Mouse (Mus musculus): Measurements from ENCODE around the gene Nfic. TPM values are rescaled to one million over a fixed set of nuclear protein-coding genes. Genes with fewer than 3 reads are reported as not detected.

The Nfic gene
- polyA plus RNA-seq, 1 experiment from 2014 or later: 8.7 TPM

DNA sequence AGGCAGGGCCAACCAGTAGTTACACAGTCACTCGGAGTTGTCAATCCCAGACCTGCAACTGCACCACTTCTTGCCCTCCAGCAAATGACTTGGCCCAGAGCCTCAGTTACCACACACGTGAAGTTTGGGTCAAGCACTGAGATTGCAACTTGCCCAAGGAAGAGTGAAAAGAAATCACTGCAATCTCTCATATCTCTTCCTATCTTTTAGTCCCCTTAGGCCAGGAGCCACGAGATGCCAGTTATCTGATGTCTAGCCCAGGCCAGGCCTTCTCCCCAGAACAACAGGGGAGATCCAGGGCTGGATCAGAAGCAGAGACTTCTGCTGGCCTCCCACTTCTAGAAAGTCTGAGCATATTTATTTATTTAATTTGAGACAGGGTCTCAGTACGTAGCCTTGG is 99.9 kb downstream of the Nfic start:
- 87% methylated on average over 4 of the region's 4 CpGs for WGBS
- no peak for DNase-seq (ENCODE audit: low spot score)
- no peak overlapping the region for H3K4me3 ChIP-seq
- H3K27ac ChIP-seq (replicated peaks): no peak overlapping the region
- peaks cover 69% of the 10 kb centered on the region for H3K4me1 ChIP-seq
- no peaks in the 10 kb centered on the region for H3K36me3 ChIP-seq
- peaks cover 43% of the 10 kb centered on the region for H3K27me3 ChIP-seq (ENCODE audit: low read depth, poor library complexity, severe bottlenecking)
- no peaks in the 10 kb centered on the region for H3K9me3 ChIP-seq (replicated peaks)

DNA sequence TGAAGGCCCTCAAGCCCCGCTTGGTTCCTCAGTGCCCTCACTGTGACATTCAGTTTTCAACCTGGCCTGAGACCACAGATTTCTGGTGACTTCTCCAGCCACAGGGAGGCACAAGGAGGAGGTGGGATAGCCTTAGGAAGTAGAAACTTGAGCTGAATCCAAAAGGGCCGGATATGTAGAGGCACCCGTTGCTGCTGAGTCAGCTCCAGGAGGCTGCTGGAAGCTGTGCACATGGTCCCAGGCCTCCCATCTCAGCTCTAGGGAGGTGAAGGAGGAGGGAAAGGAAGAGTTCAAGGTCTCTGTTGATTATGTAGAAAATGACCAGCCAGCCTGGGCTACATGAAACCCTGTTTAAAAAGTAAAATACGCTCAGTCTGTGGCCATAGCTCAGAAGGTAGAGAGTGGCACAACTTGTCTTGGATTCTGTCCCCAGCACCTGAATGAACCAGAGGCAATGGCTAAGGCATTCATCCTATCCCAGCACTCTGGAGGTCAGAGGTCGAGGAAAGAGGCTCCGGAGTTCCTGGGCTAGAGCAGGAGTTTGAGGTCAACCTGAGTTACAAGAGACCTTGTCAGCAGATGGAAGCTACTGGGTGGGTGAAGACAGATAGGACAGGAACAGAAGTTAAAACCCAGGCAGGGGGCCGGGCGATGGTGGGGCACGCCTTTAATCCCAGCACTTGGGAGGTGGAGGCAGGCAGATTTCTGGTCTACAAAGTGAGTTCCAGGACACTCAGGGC is 100.5 kb downstream of the Nfic start:
- Histone ChIP-seq H3K27ac (replicated peaks) (no peak overlapping the region; the same call in 1 of the 2 replicates), H3K36me3 (no peaks in the 10 kb centered on the region), H3K9me3 (replicated peaks) (no peaks in the 10 kb centered on the region), H3K4me1 (peaks cover 65% of the 10 kb centered on the region), H3K4me3 (no peak overlapping the region), H3K27me3 (ENCODE audit: low read depth, poor library complexity, severe bottlenecking) (peaks cover 43% of the 10 kb centered on the region)
- no peak for DNase-seq (ENCODE audit: low spot score)
- 57% methylated on average over 9 of the region's 9 CpGs for WGBS

DNA sequence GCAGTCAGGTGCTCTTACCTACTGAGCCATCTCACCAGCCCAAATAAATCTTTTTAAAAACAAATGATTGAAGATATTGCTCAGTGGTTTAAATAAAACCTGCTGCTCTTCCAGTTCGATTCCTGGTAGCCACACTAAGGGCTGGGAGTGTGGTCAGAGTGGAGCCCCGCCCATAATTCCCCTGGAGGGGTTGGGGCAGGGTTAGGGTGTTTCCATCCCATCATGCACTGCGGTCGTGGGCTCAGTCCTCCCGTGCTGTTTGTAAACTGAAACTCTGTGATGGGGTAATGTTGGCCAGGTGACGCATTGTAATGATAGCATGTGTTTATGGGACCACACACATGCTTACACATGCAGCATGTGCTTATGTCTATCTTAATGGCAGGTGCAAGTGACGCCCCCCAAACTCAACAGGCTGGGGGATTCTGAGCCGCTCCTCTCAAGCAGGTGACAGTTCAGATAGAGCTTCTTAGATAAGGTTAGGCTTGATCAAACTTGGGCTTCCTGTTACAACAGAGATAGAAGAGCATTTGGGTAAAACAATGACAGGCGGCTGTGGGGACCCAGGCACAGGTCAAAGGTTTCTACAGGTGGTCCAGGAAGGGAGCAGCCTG is 103.7 kb downstream of the Nfic start:
- no peak for DNase-seq (ENCODE audit: low spot score)
- no peak overlapping the region for H3K4me3 ChIP-seq
- 28% methylated on average over 9 of the region's 9 CpGs for WGBS
- 0 out of 2 replicates have a peak overlapping the region, but pooled peaks have one; percentile 2 for H3K27ac ChIP-seq (replicated peaks)
- peaks cover 48% of the 10 kb centered on the region for H3K27me3 ChIP-seq (ENCODE audit: low read depth, poor library complexity, severe bottlenecking)
- peaks cover 63% of the 10 kb centered on the region for H3K4me1 ChIP-seq
- H3K36me3 ChIP-seq: peaks cover 18% of the 10 kb centered on the region
- no peaks in the 10 kb centered on the region for H3K9me3 ChIP-seq (replicated peaks)

DNA sequence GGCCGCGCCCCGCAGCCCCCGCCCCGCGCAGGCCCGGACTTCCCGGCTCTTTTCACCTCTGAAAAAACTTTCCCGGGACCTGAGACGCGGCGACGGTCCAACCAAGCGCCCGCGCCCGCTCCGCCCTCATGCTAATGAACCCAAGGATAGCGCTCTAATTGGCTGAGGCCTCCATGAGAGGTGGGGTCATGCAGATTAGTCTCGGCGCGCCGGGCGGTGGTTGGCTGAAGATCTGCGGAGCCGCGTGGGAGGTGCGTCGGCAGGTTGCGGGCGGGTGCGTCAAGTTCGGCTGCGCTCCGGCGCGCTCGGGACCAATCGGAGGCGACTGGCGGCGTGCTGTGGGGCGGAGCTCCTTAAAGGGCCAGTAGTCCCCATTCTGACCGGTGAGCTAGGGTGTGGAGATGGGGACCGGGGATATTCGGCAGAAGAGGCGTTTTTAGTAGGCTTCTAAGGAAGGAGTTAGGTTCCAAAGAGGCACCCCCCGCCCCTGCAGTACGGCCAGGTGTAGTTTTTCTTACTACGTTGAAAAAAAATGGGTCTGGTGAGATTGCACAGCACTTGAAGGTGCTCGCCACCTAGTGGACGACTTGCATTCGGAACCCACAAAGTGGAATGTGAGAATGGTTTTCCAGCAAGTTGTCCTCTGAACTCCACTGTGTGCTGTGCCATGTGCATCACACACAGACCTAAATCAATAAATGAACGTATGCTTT is 104.9 kb downstream of the Nfic start, which contains the start of gene Hmg20b:
Gene Hmg20b (minus strand): TSS at position 130 of the 713 bp plus-strand sequence.
- under 1% methylated on average over 54 of the region's 54 CpGs for WGBS
- peak within 1 kb of the TSS; percentile 77 for H3K4me3 ChIP-seq
- no peaks in the 10 kb centered on the region for H3K9me3 ChIP-seq (replicated peaks)
- H3K36me3 ChIP-seq: peaks cover 30% of the 10 kb centered on the region
- peaks cover 48% of the 10 kb centered on the region for H3K27me3 ChIP-seq (ENCODE audit: low read depth, poor library complexity, severe bottlenecking)
- peaks cover 66% of the 10 kb centered on the region for H3K4me1 ChIP-seq
- peak; percentile 100 for DNase-seq (ENCODE audit: low spot score)
- peak within 1 kb of the TSS; percentile 95 for H3K27ac ChIP-seq (replicated peaks)

DNA sequence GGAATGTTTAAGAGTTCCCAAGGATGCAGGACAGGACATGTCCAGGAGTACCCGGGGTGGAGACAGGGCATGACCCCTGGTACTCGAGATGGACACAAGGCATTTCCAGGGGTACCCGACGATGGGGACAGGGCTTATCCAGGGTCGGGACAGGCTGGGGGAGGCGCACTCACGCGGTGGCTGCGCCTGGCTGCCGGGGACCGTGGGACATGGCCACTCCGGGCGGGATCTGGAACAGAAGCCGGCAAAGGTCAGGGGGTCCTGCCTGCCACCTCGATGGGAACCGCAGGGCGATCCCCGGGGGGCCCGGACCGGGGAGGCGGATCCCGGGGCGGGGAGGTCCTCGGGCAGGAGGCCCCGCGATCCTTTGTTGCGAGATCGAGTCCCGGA is 105.5 kb downstream of the Nfic start:
- Histone ChIP-seq H3K27me3 (ENCODE audit: low read depth, poor library complexity, severe bottlenecking) (peaks cover 48% of the 10 kb centered on the region), H3K4me3 (peak overlapping the region; percentile 77), H3K4me1 (peaks cover 63% of the 10 kb centered on the region), H3K36me3 (peaks cover 35% of the 10 kb centered on the region), H3K27ac (replicated peaks) (peak overlapping the region; percentile 95), H3K9me3 (replicated peaks) (no peaks in the 10 kb centered on the region)
- under 1% methylated on average over 29 of the region's 29 CpGs for whole genome bisulfite sequencing
- DNase-seq (ENCODE audit: low spot score): no peak

DNA sequence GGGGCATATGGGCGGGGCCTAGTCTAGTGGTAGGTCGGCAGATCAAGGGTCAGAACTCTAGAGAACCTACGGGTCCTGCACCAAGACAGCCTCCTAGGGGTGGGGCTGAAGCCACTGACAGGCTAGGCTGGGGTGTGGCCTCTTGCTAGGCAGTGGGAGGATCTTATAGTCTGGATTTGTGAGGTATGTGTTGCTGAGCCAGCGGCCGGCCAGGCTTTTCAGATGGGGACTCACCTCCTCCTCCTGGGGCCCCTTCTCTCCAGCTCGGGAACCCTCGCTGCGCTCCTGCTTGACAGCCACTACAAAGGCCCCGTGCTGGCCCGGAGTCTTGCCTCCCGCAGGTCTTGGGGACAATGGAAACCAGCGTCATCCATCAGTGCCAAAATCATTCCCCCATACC is 106.3 kb downstream of the Nfic start:
- peaks cover 55% of the 10 kb centered on the region for H3K4me1 ChIP-seq
- 5% methylated on average over 12 of the region's 12 CpGs for whole genome bisulfite sequencing
- H3K4me3 ChIP-seq: peak overlapping the region; percentile 77
- peaks cover 35% of the 10 kb centered on the region for H3K36me3 ChIP-seq
- no peaks in the 10 kb centered on the region for H3K9me3 ChIP-seq (replicated peaks)
- H3K27me3 ChIP-seq (ENCODE audit: low read depth, poor library complexity, severe bottlenecking): peaks cover 52% of the 10 kb centered on the region
- DNase-seq (ENCODE audit: low spot score): peak; percentile 38
- H3K27ac ChIP-seq (replicated peaks): peak overlapping the region; percentile 95

DNA sequence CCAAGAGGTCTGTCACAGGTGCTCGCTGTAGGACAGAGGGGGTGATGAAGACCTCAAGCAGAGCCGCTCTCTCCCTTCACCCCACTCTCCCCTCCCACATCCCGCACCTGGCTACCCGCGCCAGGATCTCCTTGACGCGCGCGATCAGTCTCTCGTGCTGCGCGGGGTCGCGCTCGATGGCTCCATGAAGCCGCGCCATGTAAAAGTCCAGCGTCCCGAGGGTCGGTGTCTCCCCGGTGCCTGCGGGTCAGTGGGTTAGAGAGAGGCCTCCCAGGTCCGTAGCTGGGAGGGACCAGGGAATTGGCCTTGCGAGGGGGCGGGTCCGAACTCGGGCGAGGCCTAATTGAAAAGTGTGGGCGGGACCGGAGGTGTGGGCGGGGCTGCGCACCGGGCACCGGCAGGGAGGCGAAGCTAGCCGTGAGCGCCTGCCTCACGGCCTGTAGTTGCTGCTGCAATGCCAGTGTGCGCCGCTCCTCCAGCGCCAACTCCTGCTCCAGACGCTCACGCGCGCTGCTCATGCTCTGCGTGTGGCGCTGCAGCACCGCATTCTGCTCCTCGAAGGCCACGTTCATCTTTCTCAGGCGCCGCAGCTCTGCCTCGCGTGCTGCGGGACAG is 108.9 kb downstream of the Nfic start:
- Histone ChIP-seq H3K27me3 (ENCODE audit: low read depth, poor library complexity, severe bottlenecking) (peaks cover 78% of the 10 kb centered on the region), H3K9me3 (replicated peaks) (no peaks in the 10 kb centered on the region), H3K27ac (replicated peaks) (peak overlapping the region; percentile 58; the same call in 1 of the 2 replicates), H3K4me3 (peak overlapping the region; percentile 40), H3K4me1 (peaks cover 56% of the 10 kb centered on the region), H3K36me3 (peaks cover 35% of the 10 kb centered on the region)
- peak; percentile 72 for DNase-seq (ENCODE audit: low spot score)
- 5% methylated on average over 55 of the region's 55 CpGs for WGBS

Small RNA genes lying within 50 kb of the gene (microRNA-seq; reads per million reads assigned to microRNA genes)
- gene Gm25595 (not detected), gene Mir1191b (not detected), gene Mir6913 (not detected)

Other genes starting within 250 kb of the Nfic start
- gene Atcay, start 224.8 kb downstream of the Nfic start, polyA plus RNA-seq (2016; fragmentation: Nextera tagmentation; extraction: Ambion mirVana): 8.7 and 17.1 TPM in 2 replicates
- 3.5 and 6.3 TPM in 2 replicates for gene Zfr2, start 222.5 kb downstream of the Nfic start, polyA plus RNA-seq (2016; fragmentation: Nextera tagmentation; extraction: Ambion mirVana)
- gene Matk, start 202.7 kb downstream of the Nfic start, polyA plus RNA-seq (2016; fragmentation: Nextera tagmentation; extraction: Ambion mirVana): 3.7 and 4.2 TPM in 2 replicates
- 229 and 258 TPM in 2 replicates for gene Mrpl54, start 188.7 kb downstream of the Nfic start, polyA plus RNA-seq (2016; fragmentation: Nextera tagmentation; extraction: Ambion mirVana)
- gene Apba3, start 188.7 kb downstream of the Nfic start, polyA plus RNA-seq (2016; fragmentation: Nextera tagmentation; extraction: Ambion mirVana): 50.5 and 55.5 TPM in 2 replicates
- gene Tjp3, start 164.1 kb downstream of the Nfic start, polyA plus RNA-seq (2016; fragmentation: Nextera tagmentation; extraction: Ambion mirVana): 6.5 and 6.9 TPM in 2 replicates
- gene Pip5k1c, start 162.7 kb downstream of the Nfic start, polyA plus RNA-seq (2016; fragmentation: Nextera tagmentation; extraction: Ambion mirVana): 55.0 and 60.8 TPM in 2 replicates
- gene Cactin, start 134.5 kb downstream of the Nfic start, polyA plus RNA-seq (2016; fragmentation: Nextera tagmentation; extraction: Ambion mirVana): 53.5 and 53.6 TPM in 2 replicates
- gene Tbxa2r, start 126.9 kb downstream of the Nfic start, polyA plus RNA-seq (2016; fragmentation: Nextera tagmentation; extraction: Ambion mirVana): 2.9 and 3.3 TPM in 2 replicates
- not detected in 2 replicates for gene Gipc3, start 112.4 kb downstream of the Nfic start, polyA plus RNA-seq (2016; fragmentation: Nextera tagmentation; extraction: Ambion mirVana)
- gene Hmg20b, start 105.2 kb downstream of the Nfic start, polyA plus RNA-seq (2016; fragmentation: Nextera tagmentation; extraction: Ambion mirVana): 102 and 115 TPM in 2 replicates
- 9.3 and 10.6 TPM in 2 replicates for gene Mfsd12, start 98.1 kb downstream of the Nfic start, polyA plus RNA-seq (2016; fragmentation: Nextera tagmentation; extraction: Ambion mirVana)
- gene 4930404N11Rik, start 89.8 kb downstream of the Nfic start, polyA plus RNA-seq (2016; fragmentation: Nextera tagmentation; extraction: Ambion mirVana): 0.38 and 0.39 TPM in 2 replicates
- 138 and 146 TPM in 2 replicates for gene Fzr1, start 77.1 kb downstream of the Nfic start, polyA plus RNA-seq (2016; fragmentation: Nextera tagmentation; extraction: Ambion mirVana)
- 93.4 and 98.7 TPM in 2 replicates for gene Dohh, start 71.2 kb downstream of the Nfic start, polyA plus RNA-seq (2016; fragmentation: Nextera tagmentation; extraction: Ambion mirVana)
- 2.9 and 3.4 TPM in 2 replicates for gene Gm48551, start 71.2 kb downstream of the Nfic start, polyA plus RNA-seq (2016; fragmentation: Nextera tagmentation; extraction: Ambion mirVana)
- gene Gm48552, start 66.6 kb downstream of the Nfic start, polyA plus RNA-seq (2016; fragmentation: Nextera tagmentation; extraction: Ambion mirVana): 1.7 and 2.9 TPM in 2 replicates
- gene Smim24, start 62.6 kb downstream of the Nfic start, polyA plus RNA-seq (2016; fragmentation: Nextera tagmentation; extraction: Ambion mirVana): 1.7 and 2.3 TPM in 2 replicates
- gene Celf5, start 27.1 kb upstream of the Nfic start, polyA plus RNA-seq (2016; fragmentation: Nextera tagmentation; extraction: Ambion mirVana): 5.0 and 10.8 TPM in 2 replicates
- gene Ncln, start 40.8 kb upstream of the Nfic start, polyA plus RNA-seq (2016; fragmentation: Nextera tagmentation; extraction: Ambion mirVana): 84.5 and 87.5 TPM in 2 replicates
- 0.37 and 0.89 TPM in 2 replicates for gene S1pr4, start 44.5 kb upstream of the Nfic start, polyA plus RNA-seq (2016; fragmentation: Nextera tagmentation; extraction: Ambion mirVana)
- gene Gna15, start 68.6 kb upstream of the Nfic start, polyA plus RNA-seq (2016; fragmentation: Nextera tagmentation; extraction: Ambion mirVana): 0.53 and 0.85 TPM in 2 replicates
- 70.7 and 73.7 TPM in 2 replicates for gene Gna11, start 89.6 kb upstream of the Nfic start, polyA plus RNA-seq (2016; fragmentation: Nextera tagmentation; extraction: Ambion mirVana)
- 334 and 467 TPM in 2 replicates for gene Aes, start 103.9 kb upstream of the Nfic start, polyA plus RNA-seq (2016; fragmentation: Nextera tagmentation; extraction: Ambion mirVana)
- 9.7 and 13.5 TPM in 2 replicates for gene Tle2, start 118.9 kb upstream of the Nfic start, polyA plus RNA-seq (2016; fragmentation: Nextera tagmentation; extraction: Ambion mirVana)
- gene Tle6, start 145.4 kb upstream of the Nfic start, polyA plus RNA-seq (2016; fragmentation: Nextera tagmentation; extraction: Ambion mirVana): 6.0 and 8.8 TPM in 2 replicates
- gene BC025920, start 150.6 kb upstream of the Nfic start, polyA plus RNA-seq (2016; fragmentation: Nextera tagmentation; extraction: Ambion mirVana): 1.4 and 2.0 TPM in 2 replicates
- gene Sirt6, start 172.2 kb upstream of the Nfic start, polyA plus RNA-seq (2016; fragmentation: Nextera tagmentation; extraction: Ambion mirVana): 49.3 and 58.7 TPM in 2 replicates
- gene Ankrd24, start 172.9 kb upstream of the Nfic start, polyA plus RNA-seq (2016; fragmentation: Nextera tagmentation; extraction: Ambion mirVana): 5.8 and 5.9 TPM in 2 replicates
- gene Gm10778, start 193.4 kb upstream of the Nfic start, polyA plus RNA-seq (2016; fragmentation: Nextera tagmentation; extraction: Ambion mirVana): 4.9 and 5.6 TPM in 2 replicates
- 18.8 and 19.0 TPM in 2 replicates for gene Zfp433, start 249.2 kb upstream of the Nfic start, polyA plus RNA-seq (2016; fragmentation: Nextera tagmentation; extraction: Ambion mirVana)